Mouse (Mus musculus): ENCODE measurements around the gene Gnb2.

The Gnb2 gene

GRCm38 (mm10) chr5:137521861-137522260 is 11.4 kb downstream of the Gnb2 start:
- no peak for DNase-seq (ENCODE audit: low spot score in 2 of 2)

DNA sequence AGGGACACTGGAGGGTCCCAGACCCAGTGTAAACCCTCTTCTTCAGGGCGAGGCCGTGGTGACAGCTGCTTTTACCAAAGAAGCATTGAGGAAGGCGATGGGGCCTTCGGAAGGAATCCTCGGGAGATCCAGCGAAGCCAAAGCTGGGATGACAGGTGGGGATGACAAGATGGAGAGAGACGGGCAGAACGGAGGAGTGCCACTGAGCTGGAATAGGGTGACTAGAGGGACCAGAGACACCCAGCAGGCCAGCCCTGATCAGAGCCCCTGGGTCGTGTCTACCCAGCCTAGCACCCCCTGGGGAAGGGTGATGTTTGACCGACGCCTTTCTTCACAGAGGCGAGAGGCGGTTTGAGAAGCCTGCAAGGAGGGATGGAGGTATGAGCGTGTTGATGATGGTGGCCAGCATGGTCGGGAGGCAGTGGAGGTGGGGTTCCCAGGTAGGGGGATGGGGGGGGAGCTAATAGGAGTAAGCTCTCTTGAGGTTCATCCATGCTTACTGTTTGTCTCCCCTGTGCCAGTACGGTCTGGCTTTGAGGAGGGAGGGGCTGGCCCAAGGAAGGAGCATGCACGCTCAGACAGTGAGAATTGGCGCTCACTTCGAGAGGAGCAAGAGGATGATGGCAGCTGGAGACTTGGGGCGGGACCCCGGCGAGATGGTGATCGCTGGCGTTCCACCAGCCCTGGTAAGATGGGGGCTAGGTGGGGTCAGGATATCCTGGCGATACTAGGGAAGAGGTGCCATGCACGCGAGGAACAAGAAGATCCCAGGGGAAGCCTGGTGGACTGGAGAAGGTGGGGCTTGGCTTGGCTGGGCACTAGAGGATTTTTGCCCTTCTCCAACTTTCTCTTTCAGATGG is 13.4 kb downstream of the Gnb2 start:
- DNase-seq (ENCODE audit: low spot score in 2 of 2) = peak in 1 of 2 experiments; percentile 25

DNA sequence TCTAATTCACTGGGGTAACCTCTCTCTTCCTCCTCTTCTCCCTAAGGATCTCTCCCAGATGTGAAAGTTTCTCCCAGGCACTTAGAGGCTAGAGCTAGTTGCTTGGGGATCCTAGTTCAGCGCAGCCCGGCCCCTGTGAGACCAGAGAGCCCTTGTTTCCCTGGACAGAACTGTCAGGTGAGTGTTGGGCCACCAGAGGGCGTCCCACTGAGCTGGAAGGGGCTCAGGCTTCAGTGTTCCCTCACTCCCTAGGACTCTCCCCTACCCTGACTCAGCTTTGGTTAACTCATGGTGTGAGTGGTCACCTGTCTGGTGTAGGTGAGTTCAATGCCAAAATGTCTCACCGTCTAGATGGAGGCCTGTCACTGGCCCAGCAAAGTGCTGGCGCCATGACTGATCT is 14.9 kb downstream of the Gnb2 start, which contains the start of gene Gigyf1:
Gigyf1 (plus strand) TSS at position 113 of the 400 bp plus-strand sequence.
- DNase-seq (ENCODE audit: low spot score in 2 of 2) = peak in 1 of 2 experiments; percentile 33

DNA sequence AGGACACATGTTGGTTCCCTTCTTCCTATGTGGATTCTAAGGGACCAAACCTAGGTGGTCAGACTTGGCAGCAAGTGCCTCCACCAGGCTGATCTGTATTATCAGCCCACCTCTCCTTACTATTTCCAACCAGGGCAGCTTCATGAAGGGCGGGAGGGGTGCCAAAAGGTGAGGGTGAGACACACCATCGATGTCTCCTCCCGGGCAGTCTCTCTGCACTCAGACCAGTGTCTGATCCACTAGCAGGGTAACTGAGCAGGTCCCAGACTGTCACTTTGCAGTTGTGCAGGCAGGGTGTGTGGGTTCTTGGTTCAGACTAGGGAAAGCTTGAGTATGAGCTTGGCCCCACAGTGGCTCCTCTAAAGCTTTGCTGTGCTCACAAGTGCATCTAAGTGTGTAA is 18.5 kb downstream of the Gnb2 start:
- peak in 1 of 2 experiments; percentile 16 for DNase-seq (ENCODE audit: low spot score in 2 of 2)

GRCm38 (mm10) chr5:137513951-137514721 is 19.2 kb downstream of the Gnb2 start:
- no peak for DNase-seq (ENCODE audit: low spot score in 2 of 2)

DNA sequence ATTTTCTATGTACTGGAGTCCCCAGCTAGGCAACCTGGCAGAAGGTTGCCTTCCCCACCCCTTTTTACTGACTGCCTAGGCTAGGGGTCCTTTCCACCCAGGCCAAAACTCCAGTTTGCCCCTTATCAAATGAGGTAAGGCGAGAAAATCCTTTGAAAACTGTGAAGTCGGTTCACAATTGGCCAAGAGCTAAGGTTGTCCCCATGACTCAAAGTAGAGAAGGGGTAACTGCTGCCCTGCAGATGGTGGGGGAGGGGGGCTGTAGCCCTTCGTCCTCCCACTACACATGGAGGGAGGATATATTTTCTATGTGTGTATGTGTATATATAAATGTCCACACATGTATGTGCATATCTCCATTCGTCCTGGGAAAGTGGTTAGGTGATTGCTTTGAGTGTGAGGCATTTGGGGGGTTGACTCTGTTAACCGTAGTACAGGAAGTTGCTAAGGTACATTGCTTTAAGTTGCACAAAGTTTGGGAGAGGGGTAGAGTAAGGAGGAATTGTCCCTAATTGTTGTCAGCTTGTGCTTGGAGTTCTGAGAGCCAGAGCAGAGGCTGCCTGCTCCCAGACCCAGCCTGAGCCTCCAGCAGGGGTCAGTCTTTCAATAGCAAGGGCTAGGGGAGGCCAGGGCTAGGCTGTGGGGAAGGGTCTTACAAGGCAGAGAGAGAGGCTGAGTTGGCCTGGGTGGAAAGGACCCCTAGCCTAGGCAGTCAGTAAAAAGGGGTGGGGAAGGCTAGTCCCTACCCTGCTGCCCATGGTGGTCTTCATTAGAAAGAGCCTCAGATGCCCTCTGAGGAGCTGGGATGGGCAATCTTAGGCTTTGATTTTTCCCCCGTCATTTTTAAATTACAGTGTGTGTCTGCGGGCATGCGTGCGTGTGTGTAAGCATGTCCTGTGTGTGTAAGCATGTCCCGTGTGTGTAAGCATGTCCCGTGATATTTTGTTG is 20.2 kb downstream of the Gnb2 start:
- DNase-seq (ENCODE audit: low spot score in 2 of 2) = no peak

GRCm38 (mm10) chr5:137511706-137512105 is 21.6 kb downstream of the Gnb2 start:
- DNase-seq (ENCODE audit: low spot score in 2 of 2) = no peak

GRCm38 (mm10) chr5:137510573-137511390 is 22.5 kb downstream of the Gnb2 start:
- DNase-seq (ENCODE audit: low spot score in 2 of 2) = peak; percentile 41 to 44

DNA sequence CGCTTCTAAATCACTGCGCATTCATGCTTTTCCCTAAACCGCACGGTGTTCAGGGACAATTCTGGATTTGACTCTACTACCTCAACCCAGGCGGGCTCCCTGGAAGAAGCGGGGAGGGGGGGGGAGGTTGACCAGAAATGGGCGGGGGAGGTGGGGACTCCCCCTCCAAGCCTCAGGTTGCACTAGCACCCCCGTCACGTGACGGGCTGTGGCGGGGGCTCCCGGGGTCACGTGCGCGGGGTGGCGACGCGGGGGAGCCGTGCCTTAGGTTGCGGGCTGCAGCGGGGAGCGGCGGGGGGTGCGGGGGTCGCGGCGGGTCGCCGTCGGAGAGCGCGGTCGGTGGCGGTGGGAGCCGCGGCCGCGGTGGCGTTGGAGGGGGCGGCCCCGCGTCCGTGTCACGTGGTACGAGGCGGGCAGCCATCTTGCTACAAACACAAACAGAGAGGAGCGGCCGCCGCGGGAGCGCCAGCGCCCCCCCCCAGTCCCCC is 23.3 kb downstream of the Gnb2 start:
- DNase-seq (ENCODE audit: low spot score in 2 of 2) = peak; percentile 85 to 89

DNA sequence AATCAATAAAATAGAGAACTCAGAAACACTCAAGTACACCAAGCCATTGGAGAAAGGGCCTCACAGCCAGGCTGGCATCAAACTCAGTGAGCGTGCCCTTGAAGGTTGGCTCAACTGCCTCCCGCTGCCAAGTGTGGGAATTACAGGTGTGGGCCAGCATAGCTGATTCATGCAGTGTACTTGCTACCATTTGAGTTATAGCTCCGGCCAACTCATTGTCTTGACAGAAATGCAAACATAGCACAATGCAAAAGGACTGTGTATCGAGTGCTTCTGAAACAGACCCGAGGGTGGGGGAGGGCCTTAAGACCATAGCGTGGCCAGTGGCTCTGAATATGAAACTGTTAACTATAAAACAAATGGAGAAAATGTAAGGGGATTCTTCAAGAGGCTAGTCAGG is 29.3 kb downstream of the Gnb2 start:
- no peak for DNase-seq (ENCODE audit: low spot score in 2 of 2)

- peak; percentile 89 to 90 for DNase-seq (ENCODE audit: low spot score in 2 of 2)
These were observed 30.6 kb downstream of the Gnb2 start for GRCm38 (mm10) chr5:137502667-137503110.

- DNase-seq (ENCODE audit: low spot score in 2 of 2) = peak; percentile 100
These were observed 31.3 kb downstream of the Gnb2 start, which contains the start of gene Pop7 for GRCm38 (mm10) chr5:137501709-137502666. Gene Pop7 (minus strand): TSS chr5:137502518.

- no peak for DNase-seq (ENCODE audit: low spot score in 2 of 2)
These were observed 33.1 kb downstream of the Gnb2 start for GRCm38 (mm10) chr5:137500186-137500585.

- DNase-seq (ENCODE audit: low spot score in 2 of 2) = peak in 1 of 2 experiments; percentile 53
These were observed 39.5 kb downstream of the Gnb2 start for GRCm38 (mm10) chr5:137493831-137494230.

- peak; percentile 69 to 71 for DNase-seq (ENCODE audit: low spot score in 2 of 2)
These were observed 41.8 kb downstream of the Gnb2 start for GRCm38 (mm10) chr5:137491559-137491958.

- no peak for DNase-seq (ENCODE audit: low spot score in 2 of 2)
These were observed 45.7 kb downstream of the Gnb2 start for GRCm38 (mm10) chr5:137487616-137488015.

- DNase-seq (ENCODE audit: low spot score in 2 of 2) = no peak
These were observed 47.5 kb downstream of the Gnb2 start for GRCm38 (mm10) chr5:137485851-137486155.

- no peak for DNase-seq (ENCODE audit: low spot score in 2 of 2)
These were observed 48.0 kb downstream of the Gnb2 start for GRCm38 (mm10) chr5:137485071-137485850.

Measured in right cerebral cortex, postnatal 10 days (tissue).